Mouse (Mus musculus) embryonic facial prominence, embryonic 15.5 days (tissue): ENCODE data around the gene Gm20695. TPM values are rescaled to one million over a fixed set of nuclear protein-coding genes. Genes with fewer than 3 reads are reported as not detected.

ENCODE experiments used
- ATAC-seq: fragments of 200-750 bp; cut with Nextera tagmentation; 2 replicates; pipeline ENCODE4 v1.8.0; 2017; ENCODE audit warnings: low read depth, moderate TSS enrichment; ENCODE audit not compliant: insufficient number of reproducible peaks, low FRiP score, low TSS enrichment
- H3K27ac ChIP-seq: fragments of 300-500 bp; sonication (generic); replicated peaks from 2 replicates; pipeline ENCODE4 v1.5.1; 2015; ENCODE audit warnings: mild to moderate bottlenecking, inconsistent platforms
- H3K27me3 ChIP-seq: fragments of 300-500 bp; sonication (generic); 2 replicates; pipeline ENCODE4 v1.6.1; 2015; ENCODE audit warnings: inconsistent platforms
- H3K36me3 ChIP-seq: fragments of 300-500 bp; sonication (generic); 2 replicates; pipeline ENCODE4 v1.6.1; 2015; ENCODE audit warnings: mild to moderate bottlenecking, inconsistent platforms
- H3K4me1 ChIP-seq: fragments of 300-500 bp; sonication (generic); 2 replicates; pipeline ENCODE4 v1.6.1; 2015; ENCODE audit warnings: inconsistent platforms
- H3K4me2 ChIP-seq: fragments of 300-500 bp; sonication (generic); replicated peaks from 2 replicates; pipeline ENCODE4 v1.6.1; 2015; ENCODE audit warnings: mild to moderate bottlenecking, inconsistent platforms
- H3K4me3 ChIP-seq: fragments of 300-500 bp; sonication (generic); replicated peaks from 2 replicates; pipeline ENCODE4 v1.5.1; 2015; ENCODE audit warnings: mild to moderate bottlenecking, inconsistent platforms
- H3K9ac ChIP-seq: fragments of 300-500 bp; sonication (generic); 2 replicates; pipeline ENCODE4 v1.6.1; 2015; ENCODE audit warnings: inconsistent platforms
- H3K9me3 ChIP-seq: fragments of 300-500 bp; sonication (generic); replicated peaks from 2 replicates; pipeline ENCODE4 v1.6.1; 2016; ENCODE audit warnings: inconsistent platforms
- WGBS: fragments of 180-500 bp; shearing (Covaris S2); methylation state at CpG from one replicate; pipeline ENCODE4 v1.1.7; 2015; 5-methylcytosine and 5-hydroxymethylcytosine counted together
- polyA plus RNA-seq: library from polyadenylated mRNA; unstranded; fragments of >200 nt; fragmentation: Nextera tagmentation; extraction: Ambion mirVana; gene quantifications from 2 replicates; pipeline ENCODE4 v1.2.1, GENCODE M21; 2015

Gene Gm20695
- polyA plus RNA-seq, 1 experiment from 2014 or later: 1.9 TPM

DNA sequence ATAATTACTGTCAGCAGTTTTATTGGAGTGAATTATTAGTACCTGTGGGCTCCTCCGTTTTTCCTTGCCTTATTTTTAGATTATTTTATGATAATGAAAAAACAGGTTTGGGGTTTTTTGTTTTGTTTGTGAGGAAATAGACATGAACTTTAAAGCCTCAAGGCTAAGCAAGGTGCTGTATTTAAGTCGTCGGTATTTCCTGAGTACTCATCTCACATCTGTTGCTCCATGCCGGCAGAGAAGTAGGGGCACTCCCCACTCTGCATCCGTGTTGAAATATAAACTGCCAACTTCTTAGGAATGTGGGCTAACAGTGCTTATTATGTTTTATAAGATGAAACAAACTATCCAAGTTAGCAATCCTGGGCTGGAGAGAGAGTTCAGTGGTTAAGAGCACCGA, 11.6 kb downstream of the Gm20695 start:
- 76% methylated on average over 6 of the region's 6 CpGs for WGBS
- peaks cover 47% of the 10 kb centered on the region for H3K36me3 ChIP-seq

GRCm38 (mm10) chr16:3896553-3896952, 12.1 kb downstream of the Gm20695 start:
- Histone ChIP-seq H3K4me2 (no peak overlapping the region), H3K9me3 (no peaks in the 10 kb centered on the region), H3K36me3 (peaks cover 52% of the 10 kb centered on the region), H3K9ac (no peak overlapping the region), H3K4me1 (no peaks in the 10 kb centered on the region), H3K27ac (no peak overlapping the region), H3K4me3 (no peak overlapping the region), H3K27me3 (no peaks in the 10 kb centered on the region)
- 93% methylated on average over 1 of the region's 1 CpGs for WGBS
- no peak for ATAC-seq

More for the DNA sequence above, 11.6 kb downstream of the Gm20695 start:
- no peak overlapping the region for H3K4me2 ChIP-seq
- no peak overlapping the region for H3K9ac ChIP-seq
- no peak overlapping the region for H3K27ac ChIP-seq
- no peaks in the 10 kb centered on the region for H3K27me3 ChIP-seq
- H3K9me3 ChIP-seq: no peaks in the 10 kb centered on the region
- no peak overlapping the region for H3K4me3 ChIP-seq
- no peaks in the 10 kb centered on the region for H3K4me1 ChIP-seq
- no peak for ATAC-seq

DNA sequence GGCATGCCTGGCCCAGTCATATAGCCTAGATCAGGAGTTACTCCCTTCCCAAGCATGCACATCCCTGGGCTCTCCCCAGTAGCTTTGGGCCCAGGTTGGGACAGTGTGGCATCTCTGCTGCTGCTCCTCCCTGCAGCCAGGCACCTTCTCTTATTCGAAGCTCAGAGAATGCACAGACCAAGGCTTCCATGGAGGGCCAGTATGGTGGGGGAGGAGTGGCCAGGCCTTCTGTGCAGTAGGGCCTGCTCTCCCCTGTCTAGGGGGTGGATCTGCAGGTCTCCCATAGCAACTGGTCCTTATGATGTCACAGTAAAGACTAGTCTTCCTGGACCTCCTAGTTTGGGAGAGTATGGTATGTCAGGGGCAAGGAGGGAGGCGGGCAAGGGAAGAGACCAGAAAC, 23.0 kb downstream of the Gm20695 start:
- H3K4me2 ChIP-seq: no peak overlapping the region
- H3K9me3 ChIP-seq: no peaks in the 10 kb centered on the region
- no peak overlapping the region for H3K27ac ChIP-seq
- 67% methylated on average over 2 of the region's 2 CpGs for WGBS
- no peak overlapping the region for H3K9ac ChIP-seq
- no peak overlapping the region for H3K4me3 ChIP-seq
- H3K36me3 ChIP-seq: peaks cover 51% of the 10 kb centered on the region
- no peaks in the 10 kb centered on the region for H3K27me3 ChIP-seq
- ATAC-seq: no peak
- peaks cover 7% of the 10 kb centered on the region; the same call in 1 of the 2 replicates for H3K4me1 ChIP-seq

DNA sequence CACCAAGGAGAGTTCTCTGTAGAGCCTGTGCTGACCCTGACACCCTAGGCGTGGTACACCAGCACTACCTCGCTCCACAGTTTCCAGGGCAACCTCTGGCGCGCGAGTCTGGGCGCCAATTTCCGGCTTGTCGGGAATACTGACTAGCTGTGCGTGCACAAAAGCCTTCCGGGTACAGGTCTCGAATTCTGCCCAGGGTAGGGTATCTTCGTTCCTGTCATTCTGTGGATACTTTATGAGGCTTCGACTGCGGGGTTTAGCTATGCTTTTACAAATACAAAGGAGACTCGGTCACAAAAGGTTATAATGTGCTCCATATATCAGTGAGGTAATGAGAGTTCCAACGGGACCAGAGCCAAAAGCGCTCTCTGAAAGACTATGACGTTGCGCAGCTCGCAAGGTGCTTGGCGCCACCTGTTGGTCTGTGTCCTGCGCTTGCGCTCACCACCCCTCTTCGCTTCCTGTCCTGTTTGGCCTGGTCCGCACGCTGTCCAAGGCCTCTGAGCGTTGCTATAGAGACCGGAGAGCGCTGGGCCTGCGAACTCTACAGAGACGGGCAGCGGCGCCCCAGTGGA, 24.2 kb downstream of the Gm20695 start, which contains the start of the genes 1700037C18Rik and Cluap1:
Gene 1700037C18Rik (minus strand): TSS at position 153 of the 575 bp plus-strand sequence.
Gene Cluap1 (plus strand): TSS at position 265 of the 575 bp plus-strand sequence.
- Histone ChIP-seq H3K36me3 (peaks cover 52% of the 10 kb centered on the region), H3K27me3 (no peaks in the 10 kb centered on the region), H3K27ac (peak within 1 kb of the TSS; percentile 80), H3K4me3 (peak within 1 kb of the TSS; percentile 63), H3K9ac (peak within 1 kb of the TSS; percentile 69), H3K9me3 (no peaks in the 10 kb centered on the region), H3K4me2 (peak within 1 kb of the TSS; percentile 70), H3K4me1 (peaks cover 7% of the 10 kb centered on the region; the same call in 1 of the 2 replicates)
- peak; percentile 96 for ATAC-seq
- WGBS: under 1% methylated on average over 33 of the region's 33 CpGs

- peak overlapping the region; percentile 63 for H3K4me3 ChIP-seq
- peaks cover 7% of the 10 kb centered on the region; the same call in 1 of the 2 replicates for H3K4me1 ChIP-seq
- H3K4me2 ChIP-seq: peak overlapping the region; percentile 70
- no peaks in the 10 kb centered on the region for H3K9me3 ChIP-seq
- H3K27me3 ChIP-seq: no peaks in the 10 kb centered on the region
- peak overlapping the region; percentile 80 for H3K27ac ChIP-seq
- peak overlapping the region; percentile 69 for H3K9ac ChIP-seq
- no peak for ATAC-seq
- H3K36me3 ChIP-seq: peaks cover 51% of the 10 kb centered on the region
- WGBS: 3% methylated on average over 20 of the region's 20 CpGs
These were observed 24.7 kb downstream of the Gm20695 start for GRCm38 (mm10) chr16:3909118-3909517.

- no peak overlapping the region for H3K4me2 ChIP-seq
- H3K4me1 ChIP-seq: peaks cover 6% of the 10 kb centered on the region
- H3K27ac ChIP-seq: no peak overlapping the region
- no peaks in the 10 kb centered on the region for H3K9me3 ChIP-seq
- H3K36me3 ChIP-seq: peaks cover 70% of the 10 kb centered on the region
- no peaks in the 10 kb centered on the region for H3K27me3 ChIP-seq
- H3K9ac ChIP-seq: no peak overlapping the region
- no peak overlapping the region for H3K4me3 ChIP-seq
- ATAC-seq: no peak
- 84% methylated on average over 2 of the region's 2 CpGs for WGBS
These were observed 36.3 kb downstream of the Gm20695 start for GRCm38 (mm10) chr16:3920756-3921155.

DNA sequence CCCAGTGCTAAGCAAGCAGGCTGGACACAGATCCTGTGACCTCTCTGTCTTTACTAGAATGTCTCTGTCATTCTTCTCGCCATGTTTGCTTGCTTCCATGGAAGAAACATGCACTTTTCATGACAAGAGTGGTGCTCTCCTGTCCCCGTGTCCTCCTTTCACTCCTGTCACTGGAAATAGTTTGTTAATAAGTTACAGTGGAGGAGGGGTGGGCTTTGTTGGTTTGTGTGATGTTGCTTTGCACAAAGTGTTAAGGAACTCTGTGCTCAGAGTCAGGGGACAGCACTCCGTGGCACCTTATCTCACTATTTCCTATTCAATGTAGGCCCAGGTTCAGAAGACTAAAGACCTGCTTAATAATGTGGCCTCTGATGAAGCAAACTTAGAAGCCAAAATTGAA, 39.1 kb downstream of the Gm20695 start:
- no peak overlapping the region for H3K4me3 ChIP-seq
- ATAC-seq: no peak
- H3K27ac ChIP-seq: peak overlapping the region; percentile 87
- WGBS: 57% methylated on average over 3 of the region's 3 CpGs
- peaks cover 6% of the 10 kb centered on the region for H3K4me1 ChIP-seq
- H3K4me2 ChIP-seq: no peak overlapping the region
- H3K36me3 ChIP-seq: peaks cover 69% of the 10 kb centered on the region
- no peaks in the 10 kb centered on the region for H3K9me3 ChIP-seq
- no peak overlapping the region for H3K9ac ChIP-seq
- H3K27me3 ChIP-seq: no peaks in the 10 kb centered on the region

DNA sequence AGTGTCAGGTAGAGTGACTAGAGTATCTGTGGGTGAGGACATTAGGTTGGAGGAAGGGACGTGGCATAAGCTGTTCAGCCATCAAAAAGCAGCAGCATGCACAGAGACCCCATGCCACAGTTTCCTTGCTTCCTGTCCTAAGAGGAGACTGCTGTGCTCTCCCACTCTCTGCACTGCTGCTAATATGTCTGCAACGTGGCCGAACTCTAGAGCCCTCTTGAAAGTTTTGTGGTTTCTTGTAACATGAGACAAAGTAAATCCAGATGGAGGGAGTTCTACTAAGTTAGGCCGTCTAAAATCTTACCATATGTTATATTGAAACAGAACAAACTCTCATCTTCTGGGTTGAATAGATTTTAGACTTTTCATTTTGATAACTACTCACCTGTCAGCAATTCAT, 39.5 kb downstream of the Gm20695 start:
- Histone ChIP-seq H3K36me3 (peaks cover 67% of the 10 kb centered on the region), H3K9ac (no peak overlapping the region), H3K27me3 (no peaks in the 10 kb centered on the region), H3K9me3 (no peaks in the 10 kb centered on the region), H3K4me3 (no peak overlapping the region), H3K4me1 (peaks cover 6% of the 10 kb centered on the region), H3K27ac (peak overlapping the region; percentile 87), H3K4me2 (no peak overlapping the region)
- ATAC-seq: peak; percentile 88
- WGBS: 24% methylated on average over 4 of the region's 4 CpGs

GRCm38 (mm10) chr16:3928582-3928981, 44.1 kb downstream of the Gm20695 start:
- Histone ChIP-seq H3K4me2 (no peak overlapping the region), H3K36me3 (peaks cover 71% of the 10 kb centered on the region), H3K4me1 (peaks cover 4% of the 10 kb centered on the region), H3K27me3 (no peaks in the 10 kb centered on the region), H3K27ac (no peak overlapping the region), H3K9me3 (no peaks in the 10 kb centered on the region), H3K9ac (no peak overlapping the region), H3K4me3 (no peak overlapping the region)
- WGBS: 76% methylated on average over 1 of the region's 1 CpGs
- no peak for ATAC-seq

GRCm38 (mm10) chr16:3929151-3929550, 44.7 kb downstream of the Gm20695 start:
- ATAC-seq: no peak
- WGBS: 75% methylated on average over 7 of the region's 7 CpGs

DNA sequence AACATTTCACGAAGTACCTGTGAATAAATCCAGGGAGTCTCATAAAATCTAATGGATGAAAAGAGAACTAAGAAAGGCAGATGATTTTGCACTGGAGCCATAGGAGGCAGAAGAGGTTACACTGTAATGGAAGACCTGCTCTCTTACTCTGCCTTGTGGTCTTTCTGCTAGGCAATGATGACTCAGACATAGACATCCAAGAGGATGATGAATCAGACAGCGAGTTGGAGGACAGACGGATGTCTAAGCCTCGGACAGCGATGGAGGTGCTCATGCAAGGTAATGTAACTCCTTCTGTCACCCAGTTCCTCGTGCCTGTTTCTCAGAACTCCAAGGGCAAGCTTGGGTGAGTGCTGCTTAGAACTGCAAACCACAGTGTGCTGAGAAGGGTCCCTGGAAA, 49.1 kb downstream of the Gm20695 start:
- Histone ChIP-seq H3K9ac (no peak overlapping the region), H3K4me2 (no peak overlapping the region), H3K9me3 (no peaks in the 10 kb centered on the region), H3K27ac (no peak overlapping the region), H3K36me3 (peaks cover 84% of the 10 kb centered on the region), H3K4me1 (no peaks in the 10 kb centered on the region), H3K27me3 (no peaks in the 10 kb centered on the region), H3K4me3 (no peak overlapping the region)
- no peak for ATAC-seq
- 89% methylated on average over 6 of the region's 6 CpGs for WGBS

More at GRCm38 (mm10) chr16:3929151-3929550, 44.7 kb downstream of the Gm20695 start:
- no peak overlapping the region for H3K4me2 ChIP-seq
- H3K4me3 ChIP-seq: no peak overlapping the region
- H3K9me3 ChIP-seq: no peaks in the 10 kb centered on the region
- H3K27ac ChIP-seq: no peak overlapping the region
- no peaks in the 10 kb centered on the region for H3K4me1 ChIP-seq
- no peak overlapping the region for H3K9ac ChIP-seq
- no peaks in the 10 kb centered on the region for H3K27me3 ChIP-seq
- H3K36me3 ChIP-seq: peaks cover 76% of the 10 kb centered on the region

DNA sequence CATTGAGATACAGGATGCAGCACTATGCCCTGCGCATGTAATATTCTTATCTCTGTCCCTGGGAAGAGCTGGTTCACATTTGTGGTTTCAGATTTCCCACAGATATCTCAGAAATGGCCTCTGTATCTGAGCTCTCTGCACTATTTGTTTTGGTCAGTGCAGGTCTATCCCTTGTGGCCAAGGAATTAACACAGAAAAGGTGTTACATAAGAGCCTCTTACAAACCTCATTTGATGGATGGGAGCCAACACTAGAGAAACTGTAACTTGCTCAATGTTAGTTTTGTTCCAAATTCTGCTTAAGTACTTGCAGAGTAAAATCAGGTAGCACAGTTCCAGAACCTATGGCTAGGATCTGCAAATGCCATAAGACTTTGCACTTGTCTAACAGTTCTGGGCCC, 49.6 kb downstream of the Gm20695 start:
- H3K4me2 ChIP-seq: no peak overlapping the region
- no peaks in the 10 kb centered on the region for H3K9me3 ChIP-seq
- peaks cover 86% of the 10 kb centered on the region for H3K36me3 ChIP-seq
- 95% methylated on average over 1 of the region's 1 CpGs for WGBS
- H3K9ac ChIP-seq: no peak overlapping the region
- no peak overlapping the region for H3K27ac ChIP-seq
- no peaks in the 10 kb centered on the region for H3K4me1 ChIP-seq
- ATAC-seq: no peak
- H3K4me3 ChIP-seq: no peak overlapping the region
- H3K27me3 ChIP-seq: no peaks in the 10 kb centered on the region
